Mouse (Mus musculus): ENCODE measurements around the gene Adamts14.

GRCm38 (mm10) chr10:61267378-61267777 lies 5.9 kb downstream of the Adamts14 start:
- no peak for TF ChIP-seq POLR2A (IDR thresholded peaks at IDR 0.05; ENCODE audit: insufficient read depth, low read depth, low read length)
- no peak for TF ChIP-seq CTCF (IDR thresholded peaks at IDR 0.05)
- no peak for TF ChIP-seq EP300 (IDR thresholded peaks at IDR 0.05; ENCODE audit: insufficient read depth, low read depth, low read length)
